Mouse (Mus musculus) forebrain, postnatal 0 days (tissue): ENCODE measurements around the gene Scrn1. TPM values are rescaled to one million over a fixed set of nuclear protein-coding genes. Genes with fewer than 3 reads are reported as not detected.

Experiments
- ATAC-seq: fragments of 200-750 bp; cut with Nextera tagmentation; 2 replicates; pipeline ENCODE4 v1.8.0; 2017; ENCODE audit warnings: mild to moderate bottlenecking, moderate library complexity
- DNase-seq: peaks from one replicate; pipeline ENCODE4 v3.0.0-alpha.2; 2015
- H3K27ac ChIP-seq: fragments of 300-500 bp; sonication (generic); 2 replicates; pipeline ENCODE4 v1.5.1; 2014; ENCODE audit warnings: low read depth, mild to moderate bottlenecking, antibody characterized with exemption, low read length, moderate library complexity, mixed read lengths
- H3K27me3 ChIP-seq: fragments of 300-500 bp; sonication (generic); 2 replicates; pipeline ENCODE4 v1.6.1; 2014; ENCODE audit warnings: mild to moderate bottlenecking, low read length, mixed read lengths; ENCODE audit not compliant: insufficient read depth
- H3K36me3 ChIP-seq: fragments of 300-500 bp; sonication (generic); 2 replicates; pipeline ENCODE4 v1.6.1; 2014; ENCODE audit warnings: mild to moderate bottlenecking, moderate library complexity; ENCODE audit not compliant: insufficient read depth
- H3K4me1 ChIP-seq: fragments of 300-500 bp; sonication (generic); 2 replicates; pipeline ENCODE4 v1.6.1; 2014; ENCODE audit warnings: antibody characterized with exemption; ENCODE audit not compliant: insufficient read depth
- H3K4me2 ChIP-seq: fragments of 300-500 bp; sonication (generic); 2 replicates; pipeline ENCODE4 v1.6.1; 2014; ENCODE audit warnings: low read depth, mild to moderate bottlenecking, moderate library complexity
- H3K4me3 ChIP-seq: fragments of 300-500 bp; sonication (generic); 2 replicates; pipeline ENCODE4 v1.5.1; 2014; ENCODE audit warnings: low read depth, low read length, mixed read lengths
- H3K9ac ChIP-seq: fragments of 300-500 bp; sonication (generic); 2 replicates; pipeline ENCODE4 v1.6.1; 2014; ENCODE audit warnings: mild to moderate bottlenecking
- H3K9me3 ChIP-seq: fragments of 300-500 bp; sonication (generic); 2 replicates; pipeline ENCODE4 v1.6.1; 2016; ENCODE audit warnings: low read length
- CTCF ChIP-seq: sonication (generic); IDR thresholded peaks from 2 replicates; pipeline ENCODE4 v1.5.1; 2016; ENCODE audit warnings: antibody characterized with exemption, control low read depth, low read depth
- WGBS: fragments of 180-500 bp; shearing (Covaris S2); extraction: QIAGEN DNeasy Blood & Tissue Kit; methylation state at CpG from one replicate; pipeline ENCODE4 v1.1.7; 2014; 5-methylcytosine and 5-hydroxymethylcytosine counted together
- polyA plus RNA-seq: library from polyadenylated mRNA; unstranded; fragments of >200 nt; fragmentation: Nextera tagmentation; extraction: Ambion mirVana; gene quantifications from 2 replicates; pipeline ENCODE4 v1.2.1, GENCODE M21; 2015
- total RNA-seq: library from RNA; depleted of rRNA; stranded (reverse); fragments of >200 nt; gene quantifications from 2 replicates; pipeline ENCODE4 v1.2.3, GENCODE M21; 2014

The Scrn1 gene
- total and polyA plus RNA-seq, 2 experiments from 2014 or later: 122 to 195 TPM

GRCm38 (mm10) chr6:54590691-54591090 is 24.4 kb upstream of the Scrn1 start:
- H3K9me3 ChIP-seq: no peaks in the 10 kb centered on the region
- no peak for ATAC-seq
- 95% methylated on average over 2 of the region's 2 CpGs for WGBS
- no peak overlapping the region for H3K4me3 ChIP-seq
- H3K4me2 ChIP-seq: no peak overlapping the region
- H3K36me3 ChIP-seq: no peaks in the 10 kb centered on the region
- no peaks in the 10 kb centered on the region for H3K27me3 ChIP-seq
- DNase-seq: no peak
- H3K4me1 ChIP-seq: peaks cover 5% of the 10 kb centered on the region; the same call in 1 of the 2 replicates
- no peak for TF ChIP-seq CTCF
- no peak overlapping the region for H3K27ac ChIP-seq
- H3K9ac ChIP-seq: no peak overlapping the region

GRCm38 (mm10) chr6:54588212-54588611 is 21.9 kb upstream of the Scrn1 start:
- Histone ChIP-seq H3K9ac (no peak overlapping the region), H3K4me3 (no peak overlapping the region), H3K27ac (no peak overlapping the region), H3K4me2 (no peak overlapping the region), H3K9me3 (no peaks in the 10 kb centered on the region), H3K27me3 (no peaks in the 10 kb centered on the region), H3K36me3 (no peaks in the 10 kb centered on the region), H3K4me1 (peaks cover 4% of the 10 kb centered on the region; the same call in 1 of the 2 replicates)
- DNase-seq: no peak
- ATAC-seq: no peak
- TF ChIP-seq CTCF: no peak
- 48% methylated on average over 1 of the region's 1 CpGs for WGBS

- TF ChIP-seq CTCF: no peak
- Histone ChIP-seq H3K4me1 (peaks cover 2% of the 10 kb centered on the region; the same call in 1 of the 2 replicates), H3K27me3 (no peaks in the 10 kb centered on the region), H3K9ac (no peak overlapping the region), H3K4me2 (no peak overlapping the region), H3K36me3 (no peaks in the 10 kb centered on the region), H3K9me3 (no peaks in the 10 kb centered on the region), H3K27ac (no peak overlapping the region), H3K4me3 (no peak overlapping the region)
- ATAC-seq (no peak), DNase-seq (no peak)
- 90% methylated on average over 4 of the region's 4 CpGs for whole genome bisulfite sequencing
Measured at GRCm38 (mm10) chr6:54587683-54588082, 21.4 kb upstream of the Scrn1 start.

- DNase-seq: no peak
- no peak overlapping the region for H3K9ac ChIP-seq
- H3K36me3 ChIP-seq: no peaks in the 10 kb centered on the region
- H3K27me3 ChIP-seq: no peaks in the 10 kb centered on the region
- no peak for ATAC-seq
- no peak for TF ChIP-seq CTCF
- no peak overlapping the region for H3K4me2 ChIP-seq
- H3K4me3 ChIP-seq: no peak overlapping the region
- no peaks in the 10 kb centered on the region for H3K4me1 ChIP-seq
- 66% methylated on average over 8 of the region's 8 CpGs for WGBS
- H3K27ac ChIP-seq: no peak overlapping the region
- H3K9me3 ChIP-seq: no peaks in the 10 kb centered on the region
Measured at GRCm38 (mm10) chr6:54586911-54587310, 20.6 kb upstream of the Scrn1 start.

- DNase-seq (peak; percentile 70), ATAC-seq (peak; percentile 55; the same call in 1 of the 2 replicates)
- no peaks in the 10 kb centered on the region for H3K4me1 ChIP-seq
- H3K27me3 ChIP-seq: no peaks in the 10 kb centered on the region
- H3K36me3 ChIP-seq: no peaks in the 10 kb centered on the region
- H3K4me3 ChIP-seq: no peak overlapping the region
- H3K9me3 ChIP-seq: no peaks in the 10 kb centered on the region
- WGBS: 23% methylated on average over 2 of the region's 2 CpGs
- H3K27ac ChIP-seq: no peak overlapping the region
- H3K4me2 ChIP-seq: no peak overlapping the region
- TF ChIP-seq CTCF: peak; percentile 85
- H3K9ac ChIP-seq: no peak overlapping the region
Measured at GRCm38 (mm10) chr6:54586175-54586574, 19.9 kb upstream of the Scrn1 start.

GRCm38 (mm10) chr6:54573218-54573955 is 7.1 kb upstream of the Scrn1 start:
- Histone ChIP-seq H3K4me2 (peak overlapping the region; percentile 24; the same call in 1 of the 2 replicates), H3K27me3 (no peaks in the 10 kb centered on the region), H3K27ac (peak overlapping the region; percentile 54; the same call in 1 of the 2 replicates), H3K9me3 (no peaks in the 10 kb centered on the region), H3K9ac (no peak overlapping the region), H3K36me3 (no peaks in the 10 kb centered on the region), H3K4me1 (peaks cover 19% of the 10 kb centered on the region), H3K4me3 (no peak overlapping the region)
- no peak for TF ChIP-seq CTCF
- ATAC-seq (peak; percentile 81), DNase-seq (no peak)
- 9% methylated on average over 6 of the region's 6 CpGs for WGBS

- H3K9me3 ChIP-seq: no peaks in the 10 kb centered on the region
- ATAC-seq: no peak
- no peak for TF ChIP-seq CTCF
- no peak for DNase-seq
- H3K4me3 ChIP-seq: no peak overlapping the region
- peak overlapping the region; percentile 46 for H3K27ac ChIP-seq
- no peaks in the 10 kb centered on the region for H3K36me3 ChIP-seq
- WGBS: 11% methylated on average over 7 of the region's 7 CpGs
- no peaks in the 10 kb centered on the region for H3K27me3 ChIP-seq
- H3K4me2 ChIP-seq: peak overlapping the region; percentile 26; the same call in 1 of the 2 replicates
- H3K9ac ChIP-seq: 0 out of 2 replicates have a peak overlapping the region, but pooled peaks have one; percentile 6
- peaks cover 21% of the 10 kb centered on the region for H3K4me1 ChIP-seq
Measured at GRCm38 (mm10) chr6:54569776-54570175, 3.5 kb upstream of the Scrn1 start.
